ENCODE assay signal across 22 mouse cellular contexts in genomic region chr6:39403136-39403535, GRCm38 (mm10). TPM values are rescaled to one million over a fixed set of nuclear protein-coding genes. Genes with fewer than 3 reads are reported as not detected.
DNase-seq lines count a peak whose midpoint lies in the region.
"Had no signal": no experiment of that assay in that cellular context is flagged by ENCODE, and none has a peak within 500 bp of the region (broad histone marks: within the 10 kb centered on the region; RNA-seq: fewer than 3 reads in every experiment).

No protein-coding gene starts in this region.

- DNase-seq in cerebellum, adult 18-20 months: peak; percentile 40 to 56
- DNase-seq in cerebellum, adult 8-10 months: no peak
- DNase-seq in lung, postnatal 25 days (ENCODE audit: low spot score): peak; percentile 14
- no peak for DNase-seq in lung, postnatal 14 days
- DNase-seq in cerebellum, adult 9-10 months: peak; percentile 46
- DNase-seq in gastrocnemius, postnatal 25 days: peak; percentile 30
- no peak for DNase-seq in layer of hippocampus, postnatal 36 days
- DNase-seq in yolk sac, embryonic 10.5 days (ENCODE audit: low spot score): no peak
- DNase-seq: adrenal gland, adult 8-10 months; embryo, embryonic 11 days; forebrain, postnatal 0 days; heart, postnatal 14 days; kidney, adult 18-20 months; kidney, postnatal 25 days; right cerebral cortex, adult 18-20 months; thymus, adult 2 months; thymus, postnatal 4 days had no signal

RNA-seq across cellular contexts. Expression of gene Mkrn1, which starts 17.1 kb away (rescaled TPM):
- total RNA-seq in gastrocnemius, postnatal 25 days (2021): 10 to 100 TPM; 19.6 to 22.4 TPM
- 100 to 1,000 TPM; 127 to 136 TPM for total RNA-seq in layer of hippocampus, postnatal 36 days (2021)

RNA-seq across cellular contexts. Expression of gene Rab19, which starts 22.2 kb away (rescaled TPM):
- under 1 TPM in 1 of 2 experiments, not detected in 1; 0.21 TPM for total RNA-seq in gastrocnemius, postnatal 25 days (2021)
- not detected for total RNA-seq in layer of hippocampus, postnatal 36 days (2021)
- total RNA-seq: forebrain, postnatal 0 days; layer of hippocampus, adult 18-20 months; layer of hippocampus, postnatal 10 days; left cerebral cortex, adult 2 months; left cerebral cortex, postnatal 36 days; midbrain, postnatal 0 days had no signal

RNA-seq across cellular contexts. Expression of gene Slc37a3, which starts 25.7 kb away (rescaled TPM):
- total RNA-seq in gastrocnemius, postnatal 25 days (2021): 10 to 100 TPM; 12.1 to 13.7 TPM
- 10 to 100 TPM; 73.8 to 84.2 TPM for total RNA-seq in layer of hippocampus, postnatal 36 days (2021)

Comparison
In these comparisons a context has a peak if more than half of its experiments do, and no peak if none do; other contexts are left out.
1. DNase-seq: peak in cerebellum, adult 18-20 months (2 of 2), lung, postnatal 25 days (single experiment), cerebellum, adult 9-10 months (single experiment) and gastrocnemius, postnatal 25 days (single experiment); none in cerebellum, adult 8-10 months (single experiment), lung, postnatal 14 days (single experiment), layer of hippocampus, postnatal 36 days (0 of 2) and yolk sac, embryonic 10.5 days (single experiment).
2. RNA of gene Mkrn1, which starts 17.1 kb away (total RNA-seq): 127 to 136 TPM in layer of hippocampus, postnatal 36 days; 19.6 to 22.4 TPM in gastrocnemius, postnatal 25 days; every median in the first group is over 4 times any median in the second.
3. RNA of gene Slc37a3, which starts 25.7 kb away (total RNA-seq): 73.8 to 84.2 TPM in layer of hippocampus, postnatal 36 days; 12.1 to 13.7 TPM in gastrocnemius, postnatal 25 days; every median in the first group is over 4 times any median in the second.